Mouse (Mus musculus) gastrocnemius, postnatal 25 days (tissue): Measurements from ENCODE around the gene Lrcol1. TPM values are rescaled to one million over a fixed set of nuclear protein-coding genes. Genes with fewer than 3 reads are reported as not detected.

Experiments used
- DNase-seq: peaks from one replicate; pipeline ENCODE4 v3.0.0; 2022
- long read RNA-seq, 2 experiments: library from polyadenylated mRNA; stranded (forward); transcript quantifications; one replicate each; pipeline ENCODE4 v2.0.0; 2021
- total RNA-seq, 2 experiments: library from RNA; stranded (reverse); gene quantifications; 1 replicate in 1 of 2; 2 replicates in 1 of 2; pipeline ENCODE4 v1.2.3; 2021

The Lrcol1 gene
- not detected for total RNA-seq
- long read RNA-seq, experiment 1, result 0 reads
- long read RNA-seq, experiment 2, result 0 reads

DNA sequence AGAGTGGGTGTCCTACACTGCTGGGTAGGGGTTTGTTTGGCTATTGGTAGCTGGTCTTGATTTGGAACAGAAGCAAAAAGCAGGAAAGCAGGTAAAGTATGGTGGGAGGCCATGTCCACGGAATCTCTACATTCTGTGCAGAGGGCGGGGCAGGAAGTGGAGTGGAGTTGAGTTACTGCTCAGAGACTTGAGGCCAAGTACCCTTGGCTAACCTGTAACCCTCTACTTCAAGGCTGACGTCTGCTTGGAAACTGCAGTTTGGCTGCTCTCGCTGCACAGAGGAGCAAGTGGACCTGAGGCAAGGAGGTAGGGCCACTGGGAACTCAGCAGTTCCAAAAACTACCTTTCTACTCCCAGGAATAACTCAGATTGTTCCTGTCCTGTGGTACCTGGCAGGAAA lies at the start of gene Lrcol1:
Gene Lrcol1, plus strand, starts transcription at position 207 of the 400 bp plus-strand sequence.
- no peak for DNase-seq

DNA sequence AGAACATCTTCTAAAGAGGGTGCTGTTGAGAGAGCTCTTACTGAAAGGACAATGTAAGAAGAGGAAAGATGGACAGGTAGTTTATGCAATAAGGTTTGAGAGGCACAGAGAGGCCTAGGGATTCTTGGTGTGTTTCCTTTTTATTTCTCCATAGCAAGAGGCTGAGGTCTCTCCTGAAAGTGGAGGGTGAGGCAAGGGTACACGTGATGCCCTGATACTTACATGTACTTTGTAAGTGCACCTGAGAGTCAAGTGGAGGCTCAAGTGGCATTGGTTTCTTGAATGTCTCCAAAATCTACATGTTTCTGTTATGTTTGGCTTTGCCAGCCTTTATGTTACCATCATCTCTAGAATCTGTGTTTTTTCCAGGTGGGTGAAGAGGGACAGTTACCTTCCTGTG lies 47.9 kb upstream of the Lrcol1 start:
- DNase-seq, result no peak

DNA sequence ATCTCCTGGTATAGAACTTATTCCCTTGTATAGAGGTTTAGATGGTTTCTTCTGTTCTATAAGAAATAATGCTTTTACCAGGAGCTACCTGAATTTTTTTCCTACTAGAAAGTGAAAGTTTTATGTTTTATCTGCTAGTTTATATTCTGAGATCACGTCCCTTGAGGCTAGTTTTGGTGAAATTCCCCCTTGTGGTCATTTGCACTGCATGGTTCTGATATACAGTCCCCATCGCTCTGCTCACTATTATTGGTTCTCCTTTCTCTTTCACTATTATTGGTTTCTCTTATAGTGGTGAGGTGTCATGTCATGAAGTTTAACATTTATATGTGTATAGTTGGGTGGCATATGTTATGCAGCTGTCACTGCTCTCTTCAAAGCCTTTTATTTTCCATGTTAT lies 43.9 kb upstream of the Lrcol1 start:
- DNase-seq, result no peak

DNA sequence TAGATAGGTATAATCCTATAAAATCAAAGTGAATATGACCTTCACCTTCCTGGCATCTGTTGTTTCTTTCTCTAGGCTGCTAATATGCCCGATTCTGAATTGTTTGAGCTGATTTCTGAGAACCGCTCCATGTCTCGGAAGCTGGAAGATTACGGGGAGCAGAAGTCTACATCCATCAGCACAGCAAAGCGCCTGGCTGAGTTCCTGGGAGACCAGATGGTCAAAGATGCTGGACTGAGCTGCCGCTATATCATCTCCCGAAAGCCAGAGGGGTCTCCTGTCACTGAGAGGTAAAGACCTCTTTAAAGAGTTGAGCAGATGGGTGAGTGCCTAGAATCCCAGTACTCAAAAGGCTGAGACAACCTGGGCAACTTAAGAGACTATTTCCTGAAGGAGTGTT lies 35.7 kb upstream of the Lrcol1 start:
- no peak for DNase-seq

DNA sequence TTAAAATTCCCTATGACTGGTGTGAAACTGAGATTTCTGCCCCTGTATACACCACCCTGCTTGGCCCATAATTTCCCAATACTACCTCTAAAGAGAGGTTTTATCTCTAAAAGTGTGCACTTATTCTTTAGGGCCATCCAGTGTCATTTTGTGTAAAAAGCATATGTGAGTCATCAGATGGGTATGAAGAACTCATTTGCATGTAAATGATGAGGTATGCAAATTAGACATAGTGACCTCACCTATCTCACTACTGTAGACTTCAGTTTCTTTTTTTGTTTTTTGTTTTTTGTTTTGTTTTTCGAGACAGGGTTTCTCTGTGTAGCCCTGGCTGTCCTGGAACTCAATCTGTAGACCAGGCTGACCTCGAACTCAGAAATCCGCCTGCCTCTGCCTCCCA lies 31.4 kb upstream of the Lrcol1 start:
- no peak for DNase-seq

DNA sequence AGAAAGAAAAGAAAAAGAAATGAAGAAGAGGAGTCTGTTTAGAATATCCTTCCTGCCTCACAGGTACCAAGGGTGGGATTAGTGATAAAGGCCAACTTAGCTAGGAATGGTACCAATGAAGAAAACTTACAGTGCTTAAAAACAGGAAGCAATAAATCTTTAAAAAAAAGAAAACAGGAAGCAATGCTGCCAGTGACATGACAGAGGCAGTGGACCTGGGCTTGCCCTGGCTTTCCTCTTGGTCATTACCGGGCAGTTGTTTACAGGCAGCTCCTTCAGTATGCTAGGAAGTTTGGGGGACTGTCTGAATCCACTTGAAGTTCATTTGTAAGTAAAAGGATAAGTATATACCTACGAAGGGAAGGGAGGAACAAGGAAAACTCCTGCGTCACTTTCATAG lies 14.0 kb upstream of the Lrcol1 start:
- DNase-seq, result no peak

DNA sequence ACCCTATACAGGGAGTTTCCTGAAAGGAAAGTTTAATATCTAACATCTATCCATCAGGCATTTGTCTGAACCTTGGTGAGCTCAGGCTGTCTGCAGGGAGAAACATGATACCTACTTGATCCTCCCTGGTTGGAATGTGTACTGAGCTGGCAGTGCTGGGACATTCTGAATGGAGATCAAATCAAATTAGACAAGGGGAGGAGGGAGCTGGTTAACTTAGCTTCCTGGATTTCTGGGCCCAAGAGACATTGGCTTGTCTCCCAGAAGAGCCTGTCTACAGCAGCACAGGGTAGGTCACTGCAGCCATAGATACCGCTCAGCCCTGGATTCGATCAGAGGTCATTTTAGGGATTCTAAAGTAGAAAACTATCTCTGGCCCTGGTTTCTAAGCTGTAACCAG lies 5.7 kb upstream of the Lrcol1 start:
- DNase-seq, result peak; percentile 10

DNA sequence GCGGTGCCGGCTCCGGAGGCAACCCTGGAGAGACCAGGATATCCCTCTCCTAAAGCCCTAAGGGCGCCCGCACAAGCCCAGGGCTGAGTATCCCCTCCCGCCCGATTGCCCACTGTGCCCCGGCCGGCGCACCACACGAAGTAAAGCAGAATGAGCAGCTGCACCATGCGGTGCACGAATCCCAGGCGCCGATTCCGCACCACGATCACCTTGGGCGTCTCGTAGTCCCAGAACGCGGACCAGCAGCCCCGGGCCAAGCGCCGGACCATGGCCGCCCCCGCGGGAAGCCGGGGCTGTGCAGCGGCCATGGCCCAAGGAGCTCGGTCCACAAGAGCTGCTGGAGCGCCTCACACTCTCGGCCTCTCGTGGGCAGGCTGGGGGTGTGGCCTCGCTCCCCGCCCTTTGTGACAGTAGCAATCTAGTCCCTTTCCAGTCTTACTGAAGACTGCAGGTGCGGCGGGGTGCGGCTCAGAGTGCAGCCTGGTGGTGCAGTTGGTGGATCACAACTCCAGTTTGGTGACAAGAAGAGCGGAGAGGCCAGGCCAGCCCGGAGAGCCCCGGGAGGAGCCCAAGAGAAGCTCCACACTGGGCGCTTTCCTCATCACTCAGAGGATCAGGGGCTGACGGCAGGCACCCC lies 1.8 kb upstream of the Lrcol1 start, which contains the start of gene P2rx2:
Gene P2rx2, minus strand, starts transcription at position 565 of the 637 bp plus-strand sequence.
- peak; percentile 8 for DNase-seq

DNA sequence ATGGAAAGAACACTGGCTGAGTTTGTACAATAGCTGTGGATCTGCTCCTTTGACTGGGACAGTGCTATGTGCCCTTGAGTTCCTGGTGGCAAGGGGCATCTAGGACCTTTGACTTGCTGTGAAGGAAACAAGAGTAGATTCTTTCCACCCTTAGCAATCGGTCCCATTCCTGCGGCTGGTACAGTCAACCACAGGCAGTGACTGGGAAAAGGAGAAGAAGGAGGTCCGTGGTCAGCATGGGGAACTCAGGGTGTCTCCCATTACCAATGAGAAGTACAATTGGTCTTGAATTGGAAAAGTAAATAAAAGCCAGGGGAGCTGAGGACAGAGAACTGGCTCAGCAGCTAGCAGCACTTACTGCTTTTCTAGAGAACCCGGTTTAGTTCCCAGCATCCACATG lies 1.0 kb downstream of the Lrcol1 start:
- no peak for DNase-seq

DNA sequence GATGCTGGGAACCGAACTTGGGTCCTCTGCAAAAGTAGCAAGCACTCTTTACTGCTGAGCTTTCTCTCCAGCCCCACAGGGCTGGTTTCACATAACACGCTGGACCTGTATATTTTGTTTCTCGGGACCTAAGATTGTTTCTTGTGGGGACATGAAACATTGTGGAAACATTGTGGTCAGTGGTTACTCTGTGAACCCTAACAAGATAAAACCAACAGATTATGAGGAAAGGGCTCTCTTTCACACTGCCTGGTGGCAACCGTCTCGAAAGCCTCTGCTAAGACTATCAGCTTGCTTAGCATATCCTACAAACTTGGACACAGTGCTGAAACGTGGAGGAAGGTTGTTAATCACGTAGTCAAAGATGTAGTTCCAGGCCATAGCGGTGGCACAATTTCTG lies 2.5 kb downstream of the Lrcol1 start:
- no peak for DNase-seq

DNA sequence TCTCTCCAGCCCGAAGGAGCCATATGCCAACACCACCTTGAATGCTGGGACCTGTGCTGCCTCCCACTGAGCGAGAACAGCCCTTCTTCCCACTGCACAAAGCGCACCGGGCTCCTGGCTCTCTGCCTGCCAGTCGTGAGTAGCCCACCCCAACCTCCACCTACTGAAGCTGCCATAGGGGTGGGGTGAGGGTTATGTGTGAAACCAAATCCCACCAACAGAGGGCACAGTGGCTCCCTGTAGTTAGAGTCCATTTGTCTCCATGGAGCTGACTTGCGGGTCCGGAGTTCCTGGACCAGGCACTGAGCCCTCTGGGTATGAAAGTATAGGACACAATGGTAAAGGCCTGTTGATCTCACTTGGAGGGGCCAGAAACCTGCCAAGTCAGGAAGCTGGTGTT lies 10.2 kb downstream of the Lrcol1 start:
- DNase-seq, result no peak

DNA sequence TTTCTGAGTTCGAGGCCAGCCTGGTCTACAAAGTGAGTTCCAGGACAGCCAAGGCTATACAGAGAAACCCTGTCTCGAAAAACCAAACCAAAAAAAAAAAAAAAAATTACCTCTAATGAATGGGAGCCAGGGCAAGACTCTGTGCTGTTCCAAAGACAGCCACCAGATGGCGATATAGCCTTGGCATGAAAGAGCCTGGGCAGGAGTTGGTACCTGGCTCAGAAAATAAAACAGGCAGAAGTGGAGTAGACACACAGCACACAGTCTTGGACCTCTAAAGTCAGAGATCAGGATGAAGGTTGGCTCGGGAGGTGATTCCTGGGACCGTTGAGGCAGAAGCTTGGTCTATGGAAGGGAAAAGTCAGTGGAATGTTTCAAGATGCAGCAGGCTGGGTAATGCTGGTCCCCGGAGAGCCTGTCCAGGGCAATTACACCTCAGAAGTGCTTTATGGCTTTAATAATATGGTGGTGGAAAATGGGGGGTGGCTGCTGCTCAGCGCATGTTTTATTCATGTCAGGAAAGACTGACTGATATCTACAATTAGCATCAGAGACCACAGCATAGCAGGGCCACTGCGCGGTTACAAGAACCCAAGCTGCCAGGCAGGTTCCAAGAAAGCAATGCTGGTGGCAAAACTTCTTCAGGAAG lies 13.1 kb downstream of the Lrcol1 start:
- peak; percentile 39 for DNase-seq

DNA sequence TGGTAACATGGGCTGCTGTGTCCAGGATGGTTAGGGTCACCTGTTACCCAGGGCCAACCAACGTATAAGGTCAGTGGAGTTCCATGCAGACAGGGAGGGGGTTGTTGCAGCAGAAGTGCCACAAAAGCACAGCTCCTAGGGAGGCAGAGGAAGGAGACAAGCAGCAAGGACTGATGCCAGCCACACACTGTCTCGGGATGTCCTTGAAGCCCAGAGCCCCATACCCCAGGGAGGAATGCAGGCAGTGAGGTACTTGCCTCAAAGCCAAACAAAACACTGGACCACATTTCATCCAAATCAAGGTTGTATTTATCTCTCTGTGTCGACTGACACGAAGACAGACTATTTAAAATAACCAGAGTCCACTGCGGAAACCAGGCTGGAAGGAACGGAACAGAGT lies 16.9 kb downstream of the Lrcol1 start:
- no peak for DNase-seq

DNA sequence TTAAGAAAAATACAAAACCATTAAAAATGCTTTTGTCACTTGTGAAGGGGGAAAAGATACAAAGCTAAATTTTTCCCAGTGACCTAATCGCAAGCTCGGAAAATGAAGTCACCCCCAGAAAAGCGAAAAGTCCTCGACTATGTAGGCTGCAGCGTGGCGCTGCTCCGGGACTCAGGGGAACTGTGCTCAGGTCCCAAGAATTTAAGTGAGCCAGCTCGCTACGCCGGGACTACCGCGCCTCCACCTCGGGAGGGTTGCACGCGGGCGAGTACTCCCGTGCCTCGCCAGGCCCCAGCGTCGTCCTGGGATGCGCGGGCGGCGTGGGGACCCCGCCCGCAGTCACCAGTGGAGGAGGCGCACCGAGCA lies 18.3 kb downstream of the Lrcol1 start:
- no peak for DNase-seq

DNA sequence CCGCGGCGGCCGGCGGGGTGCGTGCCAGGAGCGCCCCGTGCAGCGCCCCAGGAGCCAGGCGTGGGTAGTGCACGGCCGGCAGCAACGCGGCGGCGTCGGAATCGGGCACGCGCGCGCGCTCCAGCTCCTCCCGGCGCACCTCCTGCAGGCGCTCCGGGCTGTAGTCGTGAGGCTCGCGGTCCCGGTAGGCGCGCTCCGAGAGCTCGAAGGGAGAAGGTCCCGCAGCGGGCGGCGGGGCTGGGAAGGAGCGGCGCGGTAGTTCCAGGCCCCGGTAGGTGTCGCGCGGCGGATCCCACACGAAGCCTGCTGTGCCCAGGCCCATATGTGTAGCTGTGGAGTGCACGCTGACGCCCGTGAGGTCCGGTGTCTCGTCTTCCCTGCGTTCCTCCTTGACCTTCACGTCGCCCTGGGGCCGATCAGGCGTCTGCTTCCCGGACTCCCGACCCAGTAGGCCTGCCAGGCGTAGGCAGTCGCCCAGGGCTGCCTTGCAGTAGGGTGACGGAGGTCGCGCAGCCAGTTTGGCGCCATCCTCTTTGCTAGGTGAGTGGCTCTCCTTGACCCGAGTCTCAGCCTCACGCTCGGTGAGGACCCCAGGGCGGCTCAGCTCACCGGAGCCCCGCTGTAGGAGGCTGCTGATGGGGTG lies 18.8 kb downstream of the Lrcol1 start:
- peak; percentile 80 for DNase-seq

DNA sequence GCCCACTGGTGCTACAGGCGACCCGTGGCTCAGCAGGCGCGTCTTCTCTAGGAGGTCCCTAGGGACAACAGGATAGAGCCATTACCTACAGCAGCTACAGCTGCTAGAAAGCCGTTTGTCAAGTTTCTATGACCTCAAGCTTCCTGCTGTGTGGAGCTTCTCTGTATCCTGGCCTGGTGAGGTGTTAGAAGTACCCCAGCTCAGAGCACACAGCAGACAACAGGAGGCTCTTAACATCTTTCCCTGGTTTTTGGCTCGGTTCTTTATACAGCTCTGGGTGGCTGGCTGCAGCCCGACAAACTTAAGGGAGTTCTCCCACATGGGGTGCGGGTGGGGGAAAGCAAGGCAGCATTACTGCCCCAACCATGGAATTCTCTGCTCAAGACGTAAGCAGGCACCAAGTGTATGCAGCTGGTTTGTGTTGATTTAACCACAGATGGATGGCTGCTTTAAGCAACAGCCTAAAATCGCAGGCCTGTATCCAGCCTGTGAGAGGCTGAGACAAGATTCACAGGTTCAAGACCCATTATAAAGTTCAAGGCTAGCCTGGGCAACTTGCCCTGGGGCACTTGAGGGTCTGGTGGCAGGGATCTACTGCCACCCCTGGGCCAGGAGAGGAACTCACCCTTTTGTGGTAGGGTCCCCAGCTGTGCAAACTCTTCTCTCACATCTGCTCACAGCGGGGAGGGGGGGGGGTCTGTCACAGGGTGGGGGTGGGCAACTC lies 19.5 kb downstream of the Lrcol1 start:
- no peak for DNase-seq

DNA sequence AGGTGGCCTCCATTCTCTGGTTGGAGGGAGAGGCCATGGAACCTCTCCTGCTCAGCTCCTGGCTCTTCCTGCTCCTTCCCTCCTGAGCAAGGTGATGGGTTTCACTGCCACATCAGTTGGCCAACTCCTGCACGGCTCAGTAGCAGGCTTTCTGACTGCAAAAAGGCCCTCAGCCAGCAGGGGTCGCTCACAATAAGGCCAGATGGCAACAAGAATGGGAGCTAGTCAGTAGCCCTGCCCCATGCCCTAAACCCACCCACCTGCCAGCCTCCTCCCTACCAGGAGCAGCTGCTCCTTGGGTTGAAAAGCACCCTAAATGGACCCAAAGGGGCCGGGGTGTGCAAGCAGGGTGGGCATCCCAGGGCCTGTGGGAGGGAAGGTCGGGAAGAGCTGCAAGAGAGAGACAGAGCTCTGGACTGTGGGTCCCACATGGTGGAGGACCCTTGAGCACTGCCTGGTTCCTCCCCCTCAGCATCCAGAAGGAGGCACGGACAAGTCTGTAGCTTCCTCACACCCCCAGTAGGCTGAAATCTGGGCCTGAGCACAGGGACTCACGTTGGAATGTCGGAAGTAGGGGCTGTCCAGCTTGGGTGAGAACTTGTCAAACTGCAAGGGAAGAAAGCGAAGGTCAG lies 32.4 kb downstream of the Lrcol1 start:
- DNase-seq, result peak; percentile 34

DNA sequence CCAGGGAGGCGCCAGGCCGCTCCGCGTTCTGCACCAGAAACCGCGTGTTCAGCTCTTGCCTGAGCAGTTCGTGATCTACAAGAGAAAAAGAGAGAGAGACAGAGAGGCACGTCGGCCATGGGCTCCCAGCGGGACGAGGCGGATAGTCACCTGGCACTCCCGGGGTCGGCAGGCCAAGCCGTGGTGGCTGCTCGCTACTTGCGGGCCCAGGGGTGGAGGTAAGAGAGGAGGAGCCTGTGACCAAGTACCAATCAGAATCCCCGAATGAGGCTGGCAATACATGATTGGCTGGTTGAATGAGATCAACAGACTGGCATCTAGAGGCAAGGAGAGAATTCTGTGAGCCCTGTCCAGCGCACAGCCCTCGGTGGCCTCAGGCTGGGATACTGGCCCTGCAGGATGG lies 33.7 kb downstream of the Lrcol1 start:
- DNase-seq, result no peak

DNA sequence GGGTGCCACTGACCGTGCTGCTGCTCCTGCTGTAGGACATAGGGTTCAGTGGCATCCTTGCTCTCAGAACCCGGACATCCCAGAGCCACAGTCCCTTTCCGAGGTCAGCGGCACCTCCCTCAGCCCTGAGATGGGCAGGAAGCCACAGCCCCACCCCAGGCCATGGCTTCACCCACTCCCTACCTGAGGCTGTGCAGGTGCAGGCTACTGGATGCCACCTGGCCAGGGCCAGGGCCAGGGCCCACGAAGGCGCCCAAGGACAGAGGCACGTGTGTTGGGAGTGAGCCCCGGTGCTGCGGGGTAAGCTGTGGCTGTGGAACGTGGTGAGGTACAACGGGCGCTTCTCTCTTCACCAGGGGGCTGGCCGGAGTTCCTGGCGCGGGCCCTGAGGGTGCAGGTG lies 34.6 kb downstream of the Lrcol1 start:
- no peak for DNase-seq

DNA sequence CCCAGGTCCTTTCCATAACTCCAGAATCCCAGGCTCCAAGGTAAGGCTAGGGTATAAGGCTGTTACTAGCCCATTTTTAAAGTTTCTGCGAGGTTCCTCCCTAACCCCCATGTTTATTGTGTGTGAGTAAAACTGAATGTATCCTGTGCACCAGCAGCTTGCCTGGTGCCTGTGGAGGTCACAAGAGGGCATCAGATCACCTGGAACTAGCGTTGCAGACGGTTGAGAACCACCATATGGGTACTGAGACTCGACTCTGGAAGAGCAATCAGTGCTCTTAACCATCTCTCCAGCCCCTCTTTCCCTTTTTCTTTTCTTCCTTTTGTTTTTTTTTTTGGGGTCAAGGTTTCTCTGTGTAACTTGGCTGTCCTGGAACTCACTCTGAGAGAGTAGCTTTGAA lies 35.3 kb downstream of the Lrcol1 start:
- no peak for DNase-seq

DNA sequence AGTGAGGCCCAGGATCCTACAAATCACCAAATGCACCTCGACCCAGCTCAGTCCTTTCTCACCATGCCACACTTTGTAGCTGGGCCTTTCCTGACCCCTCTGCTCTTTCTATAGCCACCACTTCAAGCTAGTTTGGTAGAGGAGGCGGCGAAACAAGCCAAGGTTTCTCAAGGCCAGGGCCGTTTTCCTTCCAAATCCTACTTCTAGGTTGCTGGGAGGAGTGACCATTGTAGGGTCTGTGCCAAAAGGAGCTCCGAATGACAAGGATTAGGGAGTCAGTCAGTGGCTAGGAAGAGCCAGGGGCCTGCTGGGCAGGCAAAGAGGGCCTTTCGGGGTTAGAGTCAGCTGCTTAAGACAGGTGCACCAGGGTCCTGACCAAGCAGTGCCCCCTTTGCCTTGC lies 40.0 kb downstream of the Lrcol1 start:
- no peak for DNase-seq

DNA sequence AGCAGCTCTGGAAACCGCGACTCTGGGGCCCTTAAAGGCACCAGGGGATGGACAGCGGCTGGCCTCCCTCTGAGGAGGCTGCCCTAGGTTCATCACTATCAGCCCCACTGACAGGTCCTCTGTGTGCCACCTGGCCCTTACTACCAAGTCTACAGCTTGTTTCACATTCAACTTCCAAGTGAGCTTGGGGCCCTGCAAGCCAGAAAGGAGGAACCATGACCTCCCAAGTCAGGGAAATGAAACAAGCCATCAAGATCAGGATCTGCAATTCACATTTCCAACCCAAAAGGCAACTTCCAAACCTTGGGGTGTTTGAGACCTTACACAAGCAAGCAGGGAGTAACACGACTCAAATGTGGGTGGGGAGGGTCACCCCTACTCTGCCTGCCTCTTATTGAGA lies 40.7 kb downstream of the Lrcol1 start:
- DNase-seq, result no peak
